Mouse (Mus musculus): ENCODE results near the gene Scrn2. TPM values are rescaled to one million over a fixed set of nuclear protein-coding genes. Genes with fewer than 3 reads are reported as not detected.
A peak's percentile ranks its signal among the peaks of the same experiment; 100 is the strongest.

The Scrn2 gene
- polyA plus RNA-seq, 1 experiment = 8.9 TPM

DNA sequence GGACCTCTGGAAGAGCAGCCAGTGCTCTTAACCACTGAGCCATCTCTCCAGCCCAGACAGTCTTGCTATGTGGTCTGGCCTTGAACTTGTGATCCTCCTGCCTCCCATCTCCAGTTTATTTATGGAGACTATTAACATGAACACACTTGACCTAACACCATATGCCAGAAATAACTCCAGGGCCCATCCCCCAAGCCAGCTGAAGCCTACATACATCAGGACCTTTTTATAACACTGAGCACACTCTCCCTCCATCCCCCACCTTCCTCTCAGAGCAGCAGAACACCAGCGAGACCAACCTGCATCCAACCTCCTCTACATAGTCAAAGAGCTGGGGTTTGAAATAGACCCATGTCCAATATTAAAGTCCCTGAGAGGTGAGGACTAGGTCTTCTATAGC is 41.4 kb downstream of the Scrn2 start:
- Histone ChIP-seq H3K4me1 (ENCODE audit: control insufficient read depth, insufficient read depth, low read length) (peaks cover 14% of the 10 kb centered on the region), H3K4me3 (ENCODE audit: control insufficient read depth, low read depth, low read length) (no peak overlapping the region), H3K36me3 (ENCODE audit: control insufficient read depth, insufficient read depth, low read length) (no peaks in the 10 kb centered on the region), H3K27me3 (ENCODE audit: control insufficient read depth, insufficient read depth, low read length) (no peaks in the 10 kb centered on the region), H3K27ac (ENCODE audit: control insufficient read depth, insufficient read depth, low read depth, low read length) (no peak overlapping the region)
- TF ChIP-seq POLR2A (IDR thresholded peaks at IDR 0.05; ENCODE audit: control insufficient read depth, low read depth, low read length) = no peak
- no peak for TF ChIP-seq CTCF (IDR thresholded peaks at IDR 0.05; ENCODE audit: control insufficient read depth, insufficient read depth, insufficient replicate concordance, low read depth, low read length)

DNA sequence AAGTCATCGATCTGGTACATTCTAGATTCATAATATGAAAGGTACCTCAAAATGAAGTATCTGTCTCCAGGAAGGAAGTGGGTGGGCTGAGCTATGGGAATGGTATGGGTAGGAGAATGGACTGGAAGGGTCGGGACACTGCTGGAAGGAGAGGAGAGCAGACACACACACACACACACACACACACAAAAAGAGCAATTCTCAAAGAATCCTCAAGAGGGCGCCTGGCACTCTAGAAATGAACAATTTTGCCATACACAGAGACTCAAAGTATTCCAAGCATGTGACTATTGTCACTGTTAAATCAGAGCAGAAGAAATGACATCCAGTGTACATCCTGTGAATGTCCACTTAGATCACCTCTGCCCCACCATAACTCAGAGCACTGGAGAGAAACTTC is 42.8 kb downstream of the Scrn2 start:
- H3K4me3 ChIP-seq (ENCODE audit: control insufficient read depth, low read depth, low read length) = no peak overlapping the region
- H3K27ac ChIP-seq (ENCODE audit: control insufficient read depth, insufficient read depth, low read depth, low read length) = no peak overlapping the region
- H3K27me3 ChIP-seq (ENCODE audit: control insufficient read depth, insufficient read depth, low read length) = no peaks in the 10 kb centered on the region
- H3K4me1 ChIP-seq (ENCODE audit: control insufficient read depth, insufficient read depth, low read length) = peaks cover 6% of the 10 kb centered on the region
- no peak for TF ChIP-seq POLR2A (IDR thresholded peaks at IDR 0.05; ENCODE audit: control insufficient read depth, low read depth, low read length)
- TF ChIP-seq CTCF (IDR thresholded peaks at IDR 0.05; ENCODE audit: control insufficient read depth, insufficient read depth, insufficient replicate concordance, low read depth, low read length) = peak; percentile 33; the same call in 1 of the 2 replicates
- H3K36me3 ChIP-seq (ENCODE audit: control insufficient read depth, insufficient read depth, low read length) = no peaks in the 10 kb centered on the region

- Histone ChIP-seq H3K27ac (ENCODE audit: control insufficient read depth, insufficient read depth, low read depth, low read length) (no peak overlapping the region), H3K4me3 (ENCODE audit: control insufficient read depth, low read depth, low read length) (no peak overlapping the region), H3K36me3 (ENCODE audit: control insufficient read depth, insufficient read depth, low read length) (no peaks in the 10 kb centered on the region), H3K4me1 (ENCODE audit: control insufficient read depth, insufficient read depth, low read length) (no peaks in the 10 kb centered on the region), H3K27me3 (ENCODE audit: control insufficient read depth, insufficient read depth, low read length) (no peaks in the 10 kb centered on the region)
- no peak for TF ChIP-seq CTCF (IDR thresholded peaks at IDR 0.05; ENCODE audit: control insufficient read depth, insufficient read depth, insufficient replicate concordance, low read depth, low read length)
- no peak for TF ChIP-seq POLR2A (IDR thresholded peaks at IDR 0.05; ENCODE audit: control insufficient read depth, low read depth, low read length)
These were observed 44.5 kb downstream of the Scrn2 start for GRCm38 (mm10) chr11:97074235-97074634.

GRCm38 (mm10) chr11:97078751-97079150 is 49.0 kb downstream of the Scrn2 start:
- no peak for TF ChIP-seq CTCF (IDR thresholded peaks at IDR 0.05; ENCODE audit: control insufficient read depth, insufficient read depth, insufficient replicate concordance, low read depth, low read length)
- TF ChIP-seq POLR2A (IDR thresholded peaks at IDR 0.05; ENCODE audit: control insufficient read depth, low read depth, low read length) = no peak
- Histone ChIP-seq H3K36me3 (ENCODE audit: control insufficient read depth, insufficient read depth, low read length) (no peaks in the 10 kb centered on the region), H3K27me3 (ENCODE audit: control insufficient read depth, insufficient read depth, low read length) (no peaks in the 10 kb centered on the region), H3K4me1 (ENCODE audit: control insufficient read depth, insufficient read depth, low read length) (no peaks in the 10 kb centered on the region), H3K4me3 (ENCODE audit: control insufficient read depth, low read depth, low read length) (no peak overlapping the region), H3K27ac (ENCODE audit: control insufficient read depth, insufficient read depth, low read depth, low read length) (no peak overlapping the region)

- no peak overlapping the region for H3K27ac ChIP-seq (ENCODE audit: control insufficient read depth, insufficient read depth, low read depth, low read length)
- H3K36me3 ChIP-seq (ENCODE audit: control insufficient read depth, insufficient read depth, low read length) = no peaks in the 10 kb centered on the region
- no peak overlapping the region for H3K4me3 ChIP-seq (ENCODE audit: control insufficient read depth, low read depth, low read length)
- no peaks in the 10 kb centered on the region for H3K4me1 ChIP-seq (ENCODE audit: control insufficient read depth, insufficient read depth, low read length)
- TF ChIP-seq CTCF (IDR thresholded peaks at IDR 0.05; ENCODE audit: control insufficient read depth, insufficient read depth, insufficient replicate concordance, low read depth, low read length) (no peak), POLR2A (IDR thresholded peaks at IDR 0.05; ENCODE audit: control insufficient read depth, low read depth, low read length) (no peak)
- no peaks in the 10 kb centered on the region for H3K27me3 ChIP-seq (ENCODE audit: control insufficient read depth, insufficient read depth, low read length)
These were observed 50.6 kb downstream of the Scrn2 start for GRCm38 (mm10) chr11:97080291-97080690.

DNA sequence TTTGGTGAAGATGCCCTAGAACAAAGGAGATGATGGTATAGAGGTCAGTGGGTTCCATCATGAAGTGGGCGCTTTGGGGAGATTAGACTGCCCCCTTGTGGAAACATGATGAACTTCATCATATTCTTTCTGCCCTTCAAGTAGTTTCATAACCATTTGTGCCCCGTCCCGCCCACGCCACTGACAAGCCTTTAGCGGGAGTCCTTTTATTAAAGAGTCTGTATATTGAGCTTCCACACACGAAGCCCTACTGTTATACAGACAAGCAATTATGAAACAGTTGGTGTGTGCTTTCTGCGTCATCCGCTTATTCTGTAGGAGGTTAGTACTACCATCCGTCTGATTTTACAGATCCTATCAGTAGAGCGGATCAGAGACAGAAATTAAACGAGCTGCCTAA is 53.2 kb downstream of the Scrn2 start:
- no peaks in the 10 kb centered on the region for H3K36me3 ChIP-seq (ENCODE audit: control insufficient read depth, insufficient read depth, low read length)
- no peak overlapping the region for H3K27ac ChIP-seq (ENCODE audit: control insufficient read depth, insufficient read depth, low read depth, low read length)
- H3K4me1 ChIP-seq (ENCODE audit: control insufficient read depth, insufficient read depth, low read length) = no peaks in the 10 kb centered on the region
- no peak overlapping the region for H3K4me3 ChIP-seq (ENCODE audit: control insufficient read depth, low read depth, low read length)
- no peaks in the 10 kb centered on the region for H3K27me3 ChIP-seq (ENCODE audit: control insufficient read depth, insufficient read depth, low read length)
- TF ChIP-seq CTCF (IDR thresholded peaks at IDR 0.05; ENCODE audit: control insufficient read depth, insufficient read depth, insufficient replicate concordance, low read depth, low read length) (peak; percentile 52; the same call in 1 of the 2 replicates), POLR2A (IDR thresholded peaks at IDR 0.05; ENCODE audit: control insufficient read depth, low read depth, low read length) (no peak)

Other genes with a start within 250 kb of the Scrn2 start
- gene Cbx1, start 240.8 kb upstream of the Scrn2 start, polyA plus RNA-seq (2012; rRNA removed) = 15.4 and 16.6 TPM in 2 replicates
- gene Nfe2l1, start 200.0 kb upstream of the Scrn2 start, polyA plus RNA-seq (2012; rRNA removed) = 46.7 and 59.1 TPM in 2 replicates
- gene Copz2, start 180.1 kb upstream of the Scrn2 start, polyA plus RNA-seq (2012; rRNA removed) = 5.3 and 6.7 TPM in 2 replicates
- 75.0 and 77.8 TPM in 2 replicates for gene Cdk5rap3, start 113.4 kb upstream of the Scrn2 start, polyA plus RNA-seq (2012; rRNA removed)
- gene Prr15l, start 101.8 kb upstream of the Scrn2 start, polyA plus RNA-seq (2012; rRNA removed) = 2.1 and 4.0 TPM in 2 replicates
- gene Pnpo, start 86.0 kb upstream of the Scrn2 start, polyA plus RNA-seq (2012; rRNA removed) = 3.8 and 5.4 TPM in 2 replicates
- gene Sp2, start 47.0 kb upstream of the Scrn2 start, polyA plus RNA-seq (2012; rRNA removed) = 16.4 and 17.9 TPM in 2 replicates
- gene Sp6, start 16.5 kb upstream of the Scrn2 start, polyA plus RNA-seq (2012; rRNA removed) = 0.22 and 0.32 TPM in 2 replicates
- gene Lrrc46, start 11.5 kb downstream of the Scrn2 start, polyA plus RNA-seq (2012; rRNA removed) = 795 and 824 TPM in 2 replicates
- gene Mrpl10, start 11.6 kb downstream of the Scrn2 start, polyA plus RNA-seq (2012; rRNA removed) = 41.7 and 47.6 TPM in 2 replicates
- gene Osbpl7, start 20.7 kb downstream of the Scrn2 start, polyA plus RNA-seq (2012; rRNA removed) = 75.7 and 82.3 TPM in 2 replicates
- 0.14 and 0.22 TPM in 2 replicates for gene Tbx21, start 85.4 kb downstream of the Scrn2 start, polyA plus RNA-seq (2012; rRNA removed)
- gene Tbkbp1, start 121.6 kb downstream of the Scrn2 start, polyA plus RNA-seq (2012; rRNA removed) = 2.4 and 2.7 TPM in 2 replicates
- 37.5 and 40.3 TPM in 2 replicates for gene Kpnb1, start 157.9 kb downstream of the Scrn2 start, polyA plus RNA-seq (2012; rRNA removed)